Mouse (Mus musculus) layer of hippocampus, adult 2 months (tissue): Measurements from ENCODE around the gene H2-T22. TPM values are rescaled to one million over a fixed set of nuclear protein-coding genes. Genes with fewer than 3 reads are reported as not detected.
A peak's percentile ranks its signal among the peaks of the same experiment; 100 is the strongest.
"Not testable (repeated sequence)": the region's sequence is repeated elsewhere in the genome, so short reads cannot be mapped to it uniquely, and the experiment has no call there.

Experiments
- DNase-seq, 2 experiments: peaks; one replicate each; pipeline ENCODE4 v3.0.0; 2022; ENCODE audit warnings: low spot score in 2 of 2
- H3K27ac ChIP-seq: fragments of 200-600 bp; 2 replicates; pipeline ENCODE4 v1.8.1; 2022
- H3K4me3 ChIP-seq: fragments of 200-600 bp; 2 replicates; pipeline ENCODE4 v1.8.1; 2022; ENCODE audit warnings: mild to moderate bottlenecking
- CTCF ChIP-seq: fragments of 200-600 bp; conservative IDR thresholded peaks from 2 replicates; pipeline ENCODE4 v1.8.1; 2022; ENCODE audit warnings: antibody characterized with exemption, mild to moderate bottlenecking, moderate library complexity
- total RNA-seq, 2 experiments: library from RNA; stranded (reverse); gene quantifications; 2 replicates each; pipeline ENCODE4 v1.2.3; 2021

Gene H2-T22
- total RNA-seq, 2 experiments from 2014 or later = 9.1 to 10.3 TPM

DNA sequence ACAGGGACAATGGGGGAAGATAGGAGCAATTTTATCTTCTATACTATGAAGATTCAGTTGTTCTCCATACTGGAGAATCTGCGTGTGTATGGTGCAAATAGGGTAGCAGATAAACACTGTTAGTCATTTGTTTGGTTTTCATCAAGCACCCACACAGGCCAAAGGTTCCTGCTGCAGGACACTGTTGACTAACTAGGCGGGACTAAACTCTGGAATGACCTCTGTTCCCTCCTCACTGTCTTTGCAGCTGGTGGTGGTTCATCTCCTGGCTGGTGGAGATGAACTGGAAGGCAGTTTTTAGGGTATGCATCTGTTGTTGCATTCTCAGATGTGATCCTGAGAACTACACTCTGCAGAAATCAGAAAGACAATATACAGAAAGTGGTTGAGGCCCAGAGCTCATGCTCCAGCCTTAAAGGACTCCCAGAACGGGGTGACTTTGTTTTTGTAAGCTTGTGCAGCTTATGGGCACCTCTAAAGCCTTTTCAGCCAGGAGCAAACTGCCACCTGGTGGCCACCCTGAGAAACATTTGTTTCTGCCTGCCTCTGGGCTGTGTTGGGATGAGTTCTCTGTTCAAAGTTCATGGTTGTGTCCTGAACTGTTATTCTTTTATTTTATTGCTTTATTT lies 7.4 kb downstream of the H2-T22 start:
- not testable (repeated sequence) for H3K27ac ChIP-seq, H3K4me3 ChIP-seq
- peak; percentile 84 for TF ChIP-seq CTCF
- peak in 1 of 2 experiments; percentile 61 for DNase-seq

DNA sequence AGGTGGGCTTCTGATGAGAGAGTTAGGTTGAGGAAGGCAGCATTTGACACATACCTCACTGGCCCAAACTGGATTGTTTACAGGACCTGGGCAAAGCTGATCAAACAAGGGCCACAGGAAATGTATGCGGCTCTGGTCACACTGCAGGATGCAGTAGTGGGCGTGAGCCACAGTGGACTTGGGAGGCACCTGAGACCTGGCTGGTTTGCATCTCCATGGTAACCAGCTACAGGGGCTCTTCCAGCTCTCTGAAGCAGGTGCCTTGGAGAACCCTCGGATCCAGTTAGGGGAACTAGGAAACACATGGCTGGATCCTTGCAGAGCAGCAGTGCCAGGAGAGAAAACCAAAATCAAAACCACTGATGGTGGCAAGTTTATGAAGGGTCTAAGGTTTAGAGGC lies 8.0 kb downstream of the H2-T22 start:
- H3K27ac ChIP-seq, DNase-seq, H3K4me3 ChIP-seq: not testable (repeated sequence)

DNA sequence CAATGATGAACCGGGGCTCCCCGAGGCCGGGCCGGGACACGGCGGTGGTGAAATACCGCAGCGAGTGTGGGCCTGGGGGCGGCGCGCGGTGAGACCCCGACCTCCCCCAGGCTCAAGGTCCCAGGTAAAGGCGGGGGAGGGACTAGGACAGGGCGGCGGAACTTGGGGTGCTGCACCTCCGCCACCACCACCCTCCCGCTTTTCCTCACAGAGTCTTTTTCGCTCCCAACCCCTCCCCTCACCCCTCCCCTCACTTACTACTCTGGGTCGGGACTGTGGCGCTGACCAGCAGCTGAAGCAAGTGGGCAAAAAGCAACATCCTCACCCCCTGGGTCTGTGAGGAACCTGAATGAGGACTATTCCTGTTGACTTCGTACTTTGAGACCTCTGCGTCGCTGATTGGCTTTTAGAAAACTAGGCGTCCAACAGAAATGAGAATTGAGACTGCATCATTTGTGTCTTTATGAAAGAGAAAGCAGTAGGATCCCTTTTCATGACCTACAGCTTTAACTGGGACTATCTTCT lies 10.1 kb downstream of the H2-T22 start, which contains the start of gene H2-T23:
Gene H2-T23 (minus strand): TSS at position 505 of the 525 bp plus-strand sequence.
- peak within 1 kb of the TSS; percentile 64 for H3K4me3 ChIP-seq
- DNase-seq = not testable (repeated sequence)
- peak within 1 kb of the TSS; percentile 51 for H3K27ac ChIP-seq

DNA sequence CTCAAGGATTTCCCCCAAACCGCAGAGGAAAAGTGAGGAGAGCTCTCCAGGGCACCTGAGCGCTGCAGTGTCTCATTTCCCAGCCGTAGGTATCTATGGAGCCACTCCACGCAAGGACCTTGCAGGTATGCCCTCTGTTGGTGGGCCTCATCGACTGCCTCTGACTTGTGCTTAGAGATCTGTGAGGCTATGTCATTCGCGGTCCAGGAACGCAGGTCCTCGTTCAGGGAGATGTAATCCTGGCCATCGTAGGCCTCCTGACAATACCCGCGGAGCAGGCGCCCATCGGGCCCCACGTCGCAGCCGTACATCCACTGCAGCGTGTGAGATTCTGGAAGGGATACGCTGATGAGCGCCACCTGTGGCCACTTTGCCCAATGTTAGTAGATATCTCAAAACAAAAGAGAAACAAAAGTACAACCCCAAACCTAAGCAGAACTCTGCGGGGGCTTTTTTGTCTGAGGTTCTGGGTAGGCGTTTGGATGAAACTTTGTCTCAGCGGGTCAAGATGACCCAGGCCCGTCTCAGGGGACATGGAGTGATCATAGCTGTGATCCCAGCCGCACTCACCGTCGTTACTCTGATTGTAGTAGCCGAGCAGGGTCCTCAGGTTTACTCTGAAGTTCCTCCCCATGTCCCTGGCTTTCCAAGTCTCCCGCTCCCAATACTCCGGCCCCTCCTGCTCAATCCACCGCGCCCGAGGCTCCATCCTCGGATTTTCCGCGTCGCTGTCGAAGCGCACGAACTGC lies 10.8 kb downstream of the H2-T22 start:
- peak overlapping the region; percentile 51 for H3K27ac ChIP-seq

DNA sequence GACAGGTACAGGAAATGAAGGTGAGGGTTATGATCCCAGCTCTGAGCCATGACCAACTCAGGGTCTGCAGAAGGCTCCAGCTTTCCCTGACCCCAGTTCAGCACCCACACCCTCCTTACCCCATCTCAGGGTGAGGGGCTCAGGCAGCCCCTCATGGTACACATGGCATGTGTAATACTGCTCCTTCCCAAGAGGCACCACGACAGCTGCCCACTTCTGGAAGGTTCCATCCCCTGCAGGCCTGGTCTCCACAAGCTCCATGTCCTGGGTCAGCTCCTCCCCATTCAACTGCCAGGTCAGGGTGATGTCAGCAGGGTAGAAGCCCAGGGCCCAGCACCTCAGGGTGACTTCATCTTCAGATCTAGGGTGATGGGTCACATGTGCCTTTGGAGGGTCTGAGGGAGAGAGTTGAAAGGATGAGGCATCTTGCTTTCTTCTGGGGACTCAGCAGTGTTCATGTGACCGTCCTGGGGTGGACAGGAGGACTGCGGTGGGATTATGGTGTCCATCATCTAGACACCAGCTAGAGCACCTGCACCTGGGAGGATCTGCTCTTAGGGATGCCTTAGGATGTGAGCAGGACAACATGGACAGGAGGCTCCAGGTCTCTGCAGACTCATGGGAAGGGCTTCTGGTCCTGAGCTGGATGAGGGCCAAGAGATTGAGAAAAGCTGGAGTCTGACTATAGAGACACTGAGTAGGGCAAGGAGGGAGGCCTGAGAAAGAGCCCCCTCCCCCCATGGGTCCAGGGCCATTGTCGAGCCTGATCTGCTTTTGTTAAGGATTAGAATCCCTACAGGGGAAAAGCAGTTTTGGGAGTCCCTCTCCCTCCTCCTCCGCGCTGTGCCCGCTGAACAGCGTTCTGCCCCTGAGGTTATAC lies 11.6 kb downstream of the H2-T22 start:
- DNase-seq = not testable (repeated sequence)
- Histone ChIP-seq H3K4me3 (peak overlapping the region; percentile 64), H3K27ac (peak overlapping the region; percentile 49; the same call in 1 of the 2 replicates)

More for the DNA sequence above, 10.8 kb downstream of the H2-T22 start:
- not testable (repeated sequence) for DNase-seq
- TF ChIP-seq CTCF = peak; percentile 77
- H3K4me3 ChIP-seq = peak overlapping the region; percentile 64

DNA sequence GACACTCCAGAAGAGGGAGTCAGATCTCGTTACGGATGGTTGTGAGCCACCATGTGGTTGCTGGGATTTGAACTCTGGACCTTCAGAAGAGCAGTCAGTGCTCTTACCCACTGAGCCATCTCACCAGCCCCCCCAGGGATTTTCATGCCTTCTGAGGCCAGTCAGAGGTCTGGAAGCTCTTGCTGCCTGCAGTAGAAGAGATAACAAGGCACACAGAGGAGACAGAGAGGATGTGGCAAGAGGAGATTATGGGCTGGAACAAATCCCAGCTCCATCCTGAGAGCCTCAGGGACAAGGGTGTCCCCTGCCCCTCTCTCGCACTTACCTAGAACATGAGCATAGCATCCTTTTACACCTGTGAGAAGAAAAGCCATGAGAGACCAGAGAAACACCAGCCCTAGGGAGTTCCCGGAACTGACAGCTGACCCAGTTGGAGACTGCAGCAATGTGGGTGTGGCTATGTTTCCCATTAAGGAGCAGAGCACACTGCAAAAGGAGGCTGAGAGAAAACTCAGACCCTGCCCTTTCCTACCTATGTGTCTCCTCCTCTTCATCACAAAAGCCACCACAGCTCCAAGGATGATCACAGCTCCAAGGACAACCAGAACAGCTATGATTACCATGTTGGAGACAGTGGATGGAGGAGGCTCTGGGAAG lies 12.4 kb downstream of the H2-T22 start:
- not testable (repeated sequence) for DNase-seq, H3K4me3 ChIP-seq, H3K27ac ChIP-seq

DNA sequence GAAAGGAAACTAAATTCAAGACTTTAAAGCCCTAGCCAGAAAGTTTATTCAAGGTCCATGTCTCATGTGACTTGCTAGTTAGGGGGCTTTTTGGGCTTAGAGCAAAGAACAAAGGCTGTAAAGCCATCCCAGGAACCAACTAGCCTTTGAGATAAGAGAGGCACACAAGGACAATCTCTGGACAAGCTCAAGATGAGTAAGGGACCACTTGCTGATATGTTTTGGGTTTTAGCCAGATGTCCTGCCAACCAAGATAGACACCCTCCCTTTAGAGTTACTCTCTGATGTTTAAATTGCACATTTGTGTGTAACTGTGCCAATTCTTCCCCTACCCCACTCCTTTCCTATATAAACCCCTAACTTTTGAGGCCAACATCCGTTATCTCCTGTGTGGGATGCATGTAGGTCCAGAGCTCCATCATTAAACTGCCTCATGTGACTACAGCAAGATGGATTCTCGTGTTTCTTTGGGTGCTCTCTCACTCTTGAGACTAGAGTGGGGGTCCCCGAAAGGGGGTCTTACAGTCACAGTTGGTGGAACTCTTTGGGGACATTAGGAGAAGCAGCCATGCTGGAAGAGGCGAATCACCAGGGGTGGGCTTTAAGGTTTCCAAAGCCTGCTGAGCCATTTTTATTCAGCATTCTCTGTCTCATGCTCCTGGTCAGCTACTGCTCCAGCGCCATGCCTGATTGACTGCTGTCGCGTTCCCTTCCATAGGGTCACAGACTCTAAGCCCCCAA lies 13.5 kb downstream of the H2-T22 start:
- no peak overlapping the region for H3K27ac ChIP-seq
- no peak for DNase-seq
- H3K4me3 ChIP-seq = no peak overlapping the region
- no peak for TF ChIP-seq CTCF

DNA sequence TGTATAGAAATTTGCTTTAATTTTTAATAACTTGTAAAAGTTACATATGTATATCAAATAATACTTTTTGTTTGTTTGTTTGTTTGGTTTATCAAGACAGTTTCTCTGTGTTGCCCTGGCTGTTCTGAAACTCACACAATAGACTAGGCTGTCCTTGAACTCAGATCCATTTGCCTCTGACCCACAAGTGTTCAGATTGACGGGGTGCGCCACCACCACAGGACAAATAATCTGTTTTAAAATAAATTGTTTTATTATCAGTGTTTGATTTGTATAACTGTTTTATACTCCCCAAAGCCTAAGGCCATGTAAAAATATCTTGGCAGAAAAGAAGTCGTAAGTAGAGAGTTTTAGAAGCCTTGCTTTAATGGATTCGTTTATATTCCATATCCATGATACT lies 14.9 kb downstream of the H2-T22 start:
- Histone ChIP-seq H3K4me3 (no peak overlapping the region), H3K27ac (no peak overlapping the region)
- no peak for TF ChIP-seq CTCF
- no peak for DNase-seq

DNA sequence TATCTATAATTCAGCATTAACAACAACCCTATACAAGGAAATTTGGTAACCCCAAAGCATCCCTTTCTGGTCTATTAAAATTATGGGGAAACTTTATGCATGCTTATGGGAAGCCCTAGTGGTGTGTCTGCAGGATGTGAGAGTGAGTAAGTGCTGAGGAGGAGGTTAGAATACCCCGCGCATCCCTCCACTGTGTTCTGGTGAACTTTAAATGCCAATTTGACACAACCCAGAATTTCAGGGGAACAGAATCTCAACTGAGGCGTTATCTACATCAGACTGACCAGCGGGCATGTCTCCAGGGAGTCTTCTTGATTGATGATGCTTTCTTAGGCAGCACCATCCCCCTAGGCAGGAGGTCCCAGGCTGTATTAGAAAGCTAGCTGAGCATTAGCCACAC lies 16.6 kb downstream of the H2-T22 start:
- no peak overlapping the region for H3K4me3 ChIP-seq
- TF ChIP-seq CTCF = no peak
- no peak overlapping the region for H3K27ac ChIP-seq
- DNase-seq = no peak

DNA sequence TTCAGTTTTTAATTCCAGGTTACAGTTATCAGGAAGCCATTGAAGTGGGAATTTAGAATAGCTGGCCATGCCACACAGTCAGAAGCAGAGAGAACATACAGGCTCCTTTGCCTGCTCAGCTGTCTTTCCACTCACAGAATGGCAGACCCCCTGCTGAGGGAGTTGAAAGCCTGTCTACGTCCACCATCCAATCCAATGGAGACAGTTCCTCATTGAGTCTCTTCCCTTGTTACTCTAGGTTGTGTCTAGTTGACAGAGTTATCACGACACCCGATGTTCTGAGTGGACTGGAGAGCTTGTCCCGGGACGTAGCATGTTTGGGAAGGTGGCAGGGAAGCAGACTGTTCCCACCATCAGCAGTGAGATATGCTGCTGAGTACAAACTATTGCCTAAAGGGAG lies 17.4 kb downstream of the H2-T22 start:
- TF ChIP-seq CTCF = no peak

DNA sequence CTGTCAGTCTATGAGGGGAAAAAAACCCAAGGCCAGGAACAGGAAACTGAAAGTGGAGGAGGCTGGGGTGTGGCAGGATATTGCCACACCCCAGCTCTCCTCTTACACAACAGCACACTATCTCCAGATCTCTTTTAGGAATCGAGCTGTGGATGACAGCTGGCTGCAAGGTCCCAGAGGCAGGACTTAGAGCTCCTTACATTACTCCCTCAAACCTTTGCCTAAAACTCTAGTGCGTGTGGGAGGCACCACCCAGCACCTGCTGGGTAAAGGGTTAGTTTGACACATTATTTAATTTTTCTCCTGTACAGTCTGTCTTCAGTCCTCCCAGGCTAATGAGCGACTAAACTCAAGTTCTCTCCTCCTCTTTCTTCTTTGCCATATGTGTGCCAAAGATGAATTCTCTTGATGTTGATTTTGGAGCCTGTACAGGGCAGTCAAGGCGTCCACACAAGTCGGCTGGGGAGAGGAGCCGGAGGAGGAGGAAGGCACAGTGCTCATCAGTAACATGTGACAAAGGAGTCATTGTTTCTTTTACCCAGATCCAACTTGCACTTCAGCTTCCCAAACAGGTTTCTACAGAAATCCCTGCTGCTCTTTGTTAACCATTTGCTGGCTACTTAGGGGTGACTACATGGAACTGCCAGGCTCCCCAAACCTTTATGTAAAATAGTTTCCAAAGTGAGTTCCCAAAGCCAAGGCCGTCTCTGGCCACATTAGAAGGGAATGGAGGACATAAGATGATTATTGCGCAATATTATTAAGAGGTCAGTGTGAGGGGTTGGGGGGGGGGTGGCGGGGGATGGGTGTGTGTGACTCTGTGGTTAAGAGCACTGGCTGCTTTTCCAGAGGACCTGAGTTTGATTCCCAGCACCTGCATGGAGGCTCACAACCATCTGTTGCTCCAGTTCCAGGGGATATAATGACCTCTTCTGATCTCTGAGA lies 18.6 kb downstream of the H2-T22 start:
- Histone ChIP-seq H3K4me3 (no peak overlapping the region), H3K27ac (peak overlapping the region; percentile 36)
- no peak for TF ChIP-seq CTCF
- no peak for DNase-seq

More for the DNA sequence above, 17.4 kb downstream of the H2-T22 start:
- no peak for DNase-seq
- no peak overlapping the region for H3K4me3 ChIP-seq
- H3K27ac ChIP-seq = 0 out of 2 replicates have a peak overlapping the region, but pooled peaks have one; percentile 7
